Mouse (Mus musculus) olfactory bulb, adult 2 months (tissue): ENCODE measurements around the gene Urod. TPM values are rescaled to one million over a fixed set of nuclear protein-coding genes. Genes with fewer than 3 reads are reported as not detected.

Source experiments
- H3K27ac ChIP-seq: fragments of 200-500 bp; 2 replicates; pipeline ENCODE4 v1.5.1; 2012; ENCODE audit warnings: low read depth, low read length; ENCODE audit not compliant: insufficient read depth
- H3K4me1 ChIP-seq: fragments of 200-500 bp; 2 replicates; pipeline ENCODE4 v1.6.1; 2012; ENCODE audit warnings: low read length; ENCODE audit not compliant: control insufficient read depth, insufficient read depth
- H3K4me3 ChIP-seq: fragments of 200-500 bp; 2 replicates; pipeline ENCODE4 v1.5.1; 2012; ENCODE audit warnings: mild to moderate bottlenecking, low read depth, low read length, moderate library complexity; ENCODE audit not compliant: insufficient read depth
- CTCF ChIP-seq: fragments of 200-500 bp; IDR thresholded peaks from 2 replicates; pipeline ENCODE4 v1.5.1; 2012; ENCODE audit warnings: low read depth, mild to moderate bottlenecking, low read length, moderate library complexity; ENCODE audit not compliant: insufficient read depth
- POLR2A ChIP-seq: fragments of 200-500 bp; IDR thresholded peaks from 2 replicates; pipeline ENCODE4 v1.6.1; 2012; ENCODE audit warnings: mild to moderate bottlenecking, low read depth, low read length, moderate library complexity; ENCODE audit not compliant: insufficient read depth
- WGBS: fragments of 180-500 bp; shearing (Covaris S2); methylation state at CpG from one replicate; pipeline ENCODE4 v1.1.7; 2018; 5-methylcytosine and 5-hydroxymethylcytosine counted together
- polyA plus RNA-seq: library from polyadenylated mRNA; stranded (reverse); fragments of >200 nt; gene quantifications from 2 replicates; pipeline ENCODE4 v1.2.4, GENCODE M21; 2012; ENCODE audit warnings: low replicate concordance; ENCODE audit not compliant: missing spikeins, insufficient read depth, insufficient read length

The Urod gene
- not detected in 2 replicates for polyA plus RNA-seq

DNA sequence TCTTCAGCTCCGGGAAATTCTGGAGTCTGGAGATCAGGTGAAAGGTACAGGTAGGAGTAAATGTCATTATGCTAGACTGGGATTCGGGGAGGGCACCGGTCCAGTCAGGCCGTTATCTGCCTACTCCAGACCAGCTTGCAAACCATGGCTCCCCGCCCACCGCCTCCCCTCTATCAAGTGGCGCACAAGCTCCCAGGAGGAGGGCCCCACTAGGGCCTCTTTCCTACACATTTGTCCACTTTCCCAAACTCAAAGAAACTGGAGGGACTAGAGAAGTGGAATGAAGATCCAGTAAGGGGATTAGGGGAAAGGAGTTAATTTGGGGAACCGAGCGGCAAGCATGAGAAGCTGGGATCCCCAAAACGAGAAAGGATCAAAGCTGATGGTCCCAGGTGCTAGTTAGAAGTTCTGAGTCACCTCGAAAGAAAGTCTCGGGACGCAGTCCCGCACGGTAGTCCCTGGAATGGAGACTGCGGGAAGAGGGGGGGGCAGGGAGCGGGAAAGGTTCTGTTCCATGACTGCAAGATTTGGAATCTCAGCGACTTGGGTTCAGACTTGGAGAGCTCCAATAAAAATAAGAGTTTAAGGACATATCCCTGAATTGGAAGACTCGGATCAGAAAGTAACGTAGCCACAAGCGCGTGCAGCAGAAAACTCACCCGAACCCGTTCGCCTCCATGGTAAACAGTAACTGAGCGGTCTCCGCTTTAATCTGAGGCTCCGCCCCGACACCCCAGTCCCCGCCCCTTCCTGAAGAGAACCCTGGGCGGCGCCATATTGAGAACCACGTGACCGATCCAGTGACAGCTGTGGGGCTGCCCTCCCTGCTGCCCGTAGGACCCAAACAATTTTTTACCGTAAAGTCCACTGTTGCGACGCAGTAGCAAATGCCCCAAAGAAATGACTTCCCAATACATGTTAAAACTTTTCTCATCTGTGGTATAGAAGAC, at the start of gene Urod:
Gene Urod, minus strand, starts transcription at position 742 of the 950 bp plus-strand sequence.
- H3K4me1 ChIP-seq = peaks cover 17% of the 10 kb centered on the region
- peak within 1 kb of the TSS; percentile 89 for H3K4me3 ChIP-seq
- H3K27ac ChIP-seq = peak within 1 kb of the TSS; percentile 58; the same call in 1 of the 2 replicates
- WGBS = under 1% methylated on average over 38 of the region's 38 CpGs
- no peak for TF ChIP-seq CTCF
- TF ChIP-seq POLR2A = no peak

DNA sequence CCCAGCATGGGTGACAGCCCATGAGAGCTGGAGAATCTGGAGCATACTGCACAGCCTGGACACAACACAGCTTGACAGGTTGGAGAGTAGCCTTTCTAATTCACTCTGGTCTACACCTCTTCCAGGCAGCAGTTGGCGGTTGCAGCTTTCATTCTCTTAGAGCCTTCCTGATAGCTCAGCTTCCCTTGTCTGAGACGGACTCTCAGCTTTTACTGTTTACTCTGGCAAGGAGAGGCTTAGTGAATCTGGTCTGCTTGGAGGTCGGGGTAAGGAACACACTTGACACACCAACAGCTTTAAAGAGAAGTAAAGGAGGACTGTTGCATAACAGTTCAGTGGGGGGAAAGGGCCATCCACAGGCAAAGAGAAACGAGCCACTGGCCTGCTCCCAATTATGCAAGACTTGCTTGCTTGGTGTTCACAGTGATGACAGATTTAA, 47.1 kb upstream of the Urod start:
- H3K4me1 ChIP-seq = peaks cover 4% of the 10 kb centered on the region; the same call in 1 of the 2 replicates
- H3K27ac ChIP-seq = no peak overlapping the region
- WGBS = 57% methylated on average over 4 of the region's 4 CpGs
- TF ChIP-seq CTCF (no peak), POLR2A (no peak)
- H3K4me3 ChIP-seq = no peak overlapping the region

DNA sequence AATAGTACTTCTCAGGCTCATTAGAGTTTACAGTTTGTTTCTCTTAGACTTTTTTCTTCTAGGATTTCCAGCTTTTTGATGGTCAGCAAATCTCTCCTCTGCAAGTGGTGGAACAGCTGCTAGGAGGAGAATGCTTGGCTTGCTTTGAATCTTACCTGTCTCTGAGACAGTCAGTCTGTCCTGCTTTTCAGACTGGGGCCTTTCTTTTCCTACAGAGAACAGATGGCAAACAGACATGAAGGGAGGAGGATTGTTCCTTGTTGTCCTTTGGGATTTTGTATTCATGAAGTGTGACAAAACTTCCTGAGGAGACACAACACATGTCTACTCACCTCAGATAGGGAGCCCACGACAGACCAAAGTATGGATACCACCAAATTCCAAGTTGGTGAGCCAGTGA, 46.6 kb upstream of the Urod start:
- WGBS = 82% methylated on average over 1 of the region's 1 CpGs
- Histone ChIP-seq H3K27ac (no peak overlapping the region), H3K4me3 (no peak overlapping the region), H3K4me1 (peaks cover 4% of the 10 kb centered on the region; the same call in 1 of the 2 replicates)
- TF ChIP-seq CTCF (no peak), POLR2A (no peak)

DNA sequence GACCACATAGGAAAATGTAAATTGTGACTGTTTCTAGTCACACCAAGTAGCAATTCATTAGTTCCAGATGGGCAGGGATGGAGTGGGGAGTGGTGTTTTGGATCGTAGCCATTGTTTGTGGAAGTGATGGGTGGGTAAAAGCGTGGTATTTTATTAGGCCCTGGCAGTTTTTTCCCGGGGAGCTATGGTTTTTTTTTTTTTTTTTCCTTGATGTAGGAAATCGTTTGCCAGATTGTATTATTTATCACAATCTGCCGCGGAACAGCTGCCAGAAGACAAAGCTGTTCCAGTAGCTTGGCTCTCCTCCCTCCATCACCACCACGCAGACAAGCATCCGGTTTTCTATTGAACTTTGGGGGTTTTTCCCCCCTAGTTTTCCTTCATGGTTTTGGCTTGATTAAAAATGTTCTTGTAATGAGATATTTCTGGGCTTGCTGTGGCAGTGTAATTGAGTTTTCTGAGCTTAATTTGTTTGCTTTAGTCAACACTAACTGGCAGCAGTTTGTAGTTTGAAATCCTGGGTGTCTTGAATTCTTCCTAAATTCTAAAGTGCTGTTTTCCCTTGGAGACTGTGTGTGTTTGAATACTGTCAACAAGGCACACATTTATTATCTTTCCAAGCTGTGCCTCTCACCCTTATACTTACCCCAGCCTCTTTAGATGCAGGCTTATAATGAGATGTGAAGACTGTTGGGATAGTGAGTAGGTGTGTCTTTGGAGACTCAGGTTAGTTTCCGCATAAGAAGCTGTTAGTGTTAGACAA, 45.9 kb upstream of the Urod start:
- WGBS = 14% methylated on average over 9 of the region's 9 CpGs
- Histone ChIP-seq H3K4me1 (peaks cover 4% of the 10 kb centered on the region; the same call in 1 of the 2 replicates), H3K4me3 (no peak overlapping the region), H3K27ac (no peak overlapping the region)
- TF ChIP-seq CTCF (no peak), POLR2A (no peak)

DNA sequence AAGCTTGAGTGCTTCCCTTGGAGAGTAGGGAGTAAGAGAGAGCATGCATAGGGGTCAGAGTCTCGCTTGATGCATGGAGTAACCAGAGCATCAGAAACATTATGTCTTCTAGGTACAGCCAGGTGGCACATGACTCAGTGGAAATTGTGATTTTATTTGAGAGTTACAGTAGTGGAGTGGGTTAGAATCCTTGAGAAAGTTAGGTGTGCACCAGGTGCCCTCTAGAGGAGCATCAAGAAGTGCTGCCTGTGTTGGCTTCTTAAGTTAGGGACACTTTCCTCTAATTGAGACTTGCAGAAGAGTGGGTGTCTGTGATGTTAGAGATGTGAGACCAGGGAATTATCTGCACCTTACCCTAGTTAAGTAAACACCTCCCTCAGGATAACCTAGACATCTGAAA, 36.9 kb upstream of the Urod start:
- no peaks in the 10 kb centered on the region for H3K4me1 ChIP-seq
- no peak for TF ChIP-seq POLR2A
- no peak for TF ChIP-seq CTCF
- 97% methylated on average over 1 of the region's 1 CpGs for WGBS
- H3K4me3 ChIP-seq = no peak overlapping the region
- H3K27ac ChIP-seq = no peak overlapping the region

DNA sequence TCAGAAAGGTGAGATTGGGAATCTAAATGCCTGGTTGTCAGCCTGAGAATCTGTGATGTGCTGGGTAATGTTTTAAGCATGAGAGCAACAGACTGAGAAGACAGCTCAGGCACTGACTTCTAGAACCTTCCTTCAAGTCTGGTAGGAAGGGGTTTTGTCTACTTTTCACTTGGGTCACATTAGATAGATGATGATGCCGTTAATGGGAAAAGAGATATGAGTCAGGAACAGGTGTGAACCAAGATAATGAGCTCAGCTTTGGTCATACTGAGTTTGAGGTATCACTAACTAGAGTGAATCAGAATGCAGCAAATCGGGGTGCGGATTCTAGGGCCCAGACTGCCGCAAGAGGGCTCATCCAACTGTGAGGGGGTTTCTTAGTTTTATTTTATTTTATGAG, 29.3 kb upstream of the Urod start:
- Histone ChIP-seq H3K4me3 (no peak overlapping the region), H3K4me1 (no peaks in the 10 kb centered on the region), H3K27ac (no peak overlapping the region)
- WGBS = 98% methylated on average over 4 of the region's 4 CpGs
- no peak for TF ChIP-seq CTCF
- no peak for TF ChIP-seq POLR2A

DNA sequence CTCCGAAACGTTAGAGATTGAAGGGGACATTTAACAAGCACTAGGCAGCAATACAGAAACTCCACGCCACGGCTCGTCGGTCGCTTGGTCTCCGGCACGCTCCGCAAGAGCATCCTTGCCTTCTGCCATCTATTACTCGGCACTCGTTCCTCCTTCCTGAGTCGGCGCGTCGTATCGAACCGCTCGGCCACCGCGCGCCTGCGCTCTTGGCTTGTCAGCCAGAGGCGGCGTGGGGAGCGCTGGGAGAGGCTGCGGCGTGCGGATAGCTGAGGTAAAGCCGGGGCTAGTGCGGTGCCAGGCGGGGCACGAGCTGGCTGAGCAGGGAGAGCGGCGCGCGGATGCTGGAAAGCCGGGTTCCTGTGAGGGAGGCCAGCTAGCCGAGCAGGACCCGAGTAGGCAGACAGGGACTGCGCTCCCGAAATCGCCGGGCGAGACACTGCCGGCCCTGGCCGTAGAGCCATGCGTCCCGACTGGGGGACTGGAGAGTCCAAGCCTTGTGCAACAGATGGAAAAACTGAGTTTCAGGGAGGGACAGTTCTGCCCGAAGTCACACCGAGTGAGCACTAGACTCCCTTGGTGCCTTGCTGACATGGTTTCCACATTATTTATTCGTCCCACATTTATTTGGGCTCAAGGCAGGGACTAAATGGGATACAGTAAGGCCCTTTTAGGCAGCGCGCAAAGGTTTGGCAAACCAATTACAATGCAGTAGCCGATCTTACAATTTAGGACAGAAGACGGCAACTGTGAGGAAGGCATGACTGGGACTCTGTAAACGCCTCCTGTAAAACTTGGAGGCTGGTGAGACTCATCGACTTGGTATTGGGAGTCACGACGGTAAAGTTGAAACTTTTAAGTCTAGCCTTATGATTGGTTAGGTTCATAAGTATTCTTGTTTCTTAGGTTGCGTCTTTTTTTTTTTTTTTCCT, 25.3 kb upstream of the Urod start, which contains the start of gene Eif2b3:
Gene Eif2b3, plus strand, starts transcription at position 197 of the 929 bp plus-strand sequence.
- H3K4me3 ChIP-seq = peak within 1 kb of the TSS; percentile 98
- no peak within 1 kb of the TSS for H3K27ac ChIP-seq
- H3K4me1 ChIP-seq = no peaks in the 10 kb centered on the region
- peak; percentile 91 for TF ChIP-seq POLR2A
- no peak for TF ChIP-seq CTCF
- under 1% methylated on average over 61 of the region's 61 CpGs for WGBS

DNA sequence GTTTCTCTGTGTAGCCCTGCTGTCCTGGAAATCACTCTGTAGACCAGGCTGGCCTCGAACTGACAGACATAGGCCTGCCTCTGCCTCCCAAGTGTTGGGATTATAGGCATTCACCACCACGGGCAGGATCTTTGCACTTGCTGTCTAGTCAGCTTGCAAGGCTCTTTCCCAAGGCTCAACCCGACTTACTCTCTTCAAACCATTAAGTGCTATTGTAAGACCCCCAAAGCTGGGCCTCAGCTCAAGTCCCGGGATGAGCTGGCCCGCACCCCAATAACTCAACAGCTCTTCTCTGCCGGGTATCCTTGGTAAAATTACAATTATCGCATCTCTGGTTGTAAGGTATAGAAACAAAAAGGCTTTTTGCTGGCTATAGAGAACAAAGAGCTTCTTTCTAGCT, 24.1 kb upstream of the Urod start:
- Histone ChIP-seq H3K4me1 (no peaks in the 10 kb centered on the region), H3K4me3 (no peak overlapping the region), H3K27ac (no peak overlapping the region)
- 70% methylated on average over 7 of the region's 7 CpGs for WGBS
- no peak for TF ChIP-seq CTCF
- TF ChIP-seq POLR2A = no peak
